Mouse (Mus musculus): Measurements from ENCODE around the gene Maml1. TPM values are rescaled to one million over a fixed set of nuclear protein-coding genes. Genes with fewer than 3 reads are reported as not detected.

Gene Maml1
- total RNA-seq, 2 experiments from 2014 or later, result 19.2 to 20.3 TPM

GRCm38 (mm10) chr11:50225611-50226378 lies 66.3 kb downstream of the Maml1 start:
- peak; percentile 63 to 67 for DNase-seq
- intact Hi-C loops (cut with DNase I), result no loop called here

DNA sequence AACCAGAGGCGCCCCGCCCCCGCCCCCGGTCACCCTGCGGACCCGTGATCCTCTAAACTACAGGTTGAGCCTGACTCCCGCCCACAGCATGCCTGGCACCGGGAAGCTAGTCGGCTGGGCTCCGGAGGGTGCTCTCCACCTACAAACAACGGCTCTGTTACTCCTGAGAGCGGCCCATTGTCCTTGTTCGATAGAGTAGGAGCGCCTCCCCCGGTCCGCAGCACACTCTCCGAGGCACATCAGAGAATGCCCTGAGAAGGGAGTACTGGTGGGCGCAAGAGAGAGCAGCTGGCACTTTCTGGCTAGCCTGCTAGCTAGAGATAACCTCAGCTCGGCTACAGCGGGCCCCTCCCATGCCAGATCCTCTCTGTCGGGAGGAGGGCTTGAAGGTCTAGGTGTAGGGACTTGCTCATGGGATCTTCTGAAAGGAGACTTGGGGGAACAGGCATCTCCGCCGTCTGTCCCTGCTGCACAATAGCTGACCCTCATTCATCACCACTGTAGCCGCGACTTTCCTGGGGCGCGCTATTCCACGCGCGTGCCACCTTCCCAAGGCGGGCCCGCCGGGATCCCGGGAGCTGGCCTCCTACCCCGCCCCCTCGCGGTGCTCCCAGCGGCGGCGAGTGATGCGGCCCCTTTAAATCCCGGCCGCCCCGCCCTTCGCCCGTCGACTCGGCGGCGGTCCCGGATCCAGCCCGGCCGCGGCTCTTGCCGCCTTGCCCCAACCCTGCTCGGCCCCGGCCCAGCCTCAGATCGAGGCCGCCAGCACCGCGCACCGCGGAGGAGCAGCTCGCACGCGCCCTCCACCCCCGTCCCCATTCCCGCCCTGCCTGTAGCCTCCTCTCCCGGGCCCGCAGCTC lies 67.2 kb downstream of the Maml1 start:
- intact Hi-C loops (cut with DNase I), result no loop called here
- peak; percentile 89 to 93 for DNase-seq

GRCm38 (mm10) chr11:50223783-50224662 lies 68.1 kb downstream of the Maml1 start:
- no peak for DNase-seq
- intact Hi-C loops (cut with DNase I), result no loop called here

DNA sequence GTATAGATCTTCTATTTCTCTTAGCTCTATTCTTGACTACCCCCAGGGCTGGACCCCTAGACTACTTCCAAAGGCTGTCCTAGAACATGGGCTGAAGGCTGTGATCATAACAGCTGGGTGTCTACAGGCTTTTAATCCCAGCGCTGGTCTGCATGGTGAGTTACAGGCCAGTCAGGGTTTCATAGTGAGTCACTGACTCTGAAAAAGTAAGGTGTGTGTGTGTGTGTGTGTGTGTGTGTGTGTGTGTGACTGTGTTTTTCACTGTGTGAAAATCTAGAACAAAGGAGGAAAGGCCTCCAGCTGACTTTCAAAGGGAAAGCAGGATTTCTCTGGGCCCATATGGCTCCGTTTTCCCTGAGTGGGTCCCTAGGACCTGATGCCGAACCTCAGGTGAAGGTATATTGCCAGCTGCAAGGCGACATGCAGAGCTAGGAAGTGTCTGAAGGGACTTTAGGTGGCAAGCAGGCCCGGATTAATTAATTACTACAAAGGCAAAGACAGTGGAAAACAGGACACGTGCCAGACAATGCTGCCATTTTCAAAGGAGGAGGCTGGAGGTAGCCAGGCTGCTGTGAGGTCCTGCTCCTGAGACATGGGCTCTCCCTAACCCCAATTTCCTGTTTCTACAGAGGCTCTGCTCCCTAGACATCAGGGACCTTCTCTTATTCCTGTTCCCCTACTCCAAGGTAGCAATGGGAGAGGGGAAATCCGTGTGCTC lies 69.4 kb downstream of the Maml1 start:
- intact Hi-C loops (cut with DNase I), result no loop called here

GRCm38 (mm10) chr11:50219833-50220232 lies 72.3 kb downstream of the Maml1 start:
- intact Hi-C loops (cut with DNase I), result no loop called here

More for the DNA sequence above, 69.4 kb downstream of the Maml1 start:
- no peak for DNase-seq

GRCm38 (mm10) chr11:50217811-50218210 lies 74.3 kb downstream of the Maml1 start:
- intact Hi-C loops (cut with DNase I), result no loop called here
- no peak for DNase-seq

More at GRCm38 (mm10) chr11:50219833-50220232, 72.3 kb downstream of the Maml1 start:
- DNase-seq, result no peak

DNA sequence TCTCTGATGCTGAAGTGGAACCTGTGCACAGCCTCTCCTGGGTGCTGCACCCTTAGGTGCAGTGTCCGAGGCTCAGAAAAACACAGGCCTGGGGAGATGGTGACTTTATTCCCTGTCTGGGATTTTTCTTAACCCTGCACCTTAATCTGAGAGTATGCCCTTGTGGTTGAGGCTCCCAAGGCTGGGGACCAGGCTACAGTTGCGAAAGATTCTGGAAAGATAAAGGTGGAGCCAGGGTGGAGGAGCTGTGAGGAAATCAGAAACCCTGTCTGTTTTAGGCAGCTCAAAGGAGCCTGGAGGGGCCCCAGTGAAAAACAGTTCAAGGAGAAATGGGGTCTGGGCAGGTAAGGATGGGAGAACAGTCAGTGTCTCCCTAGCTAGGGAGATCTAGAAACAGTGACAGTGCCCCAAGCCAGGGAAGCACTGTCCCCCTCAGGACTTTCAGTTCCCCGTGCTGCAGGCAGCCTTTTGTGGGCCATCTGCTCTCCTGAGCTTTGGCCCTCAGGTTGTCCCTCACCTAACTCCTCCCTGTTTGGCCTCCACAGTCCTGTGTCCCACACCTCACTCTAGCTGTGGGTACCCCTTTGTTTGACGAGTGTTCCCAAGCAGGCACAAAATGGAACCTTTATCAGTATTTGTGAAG lies 75.3 kb downstream of the Maml1 start:
- DNase-seq, result no peak
- intact Hi-C loops (cut with DNase I), result no loop called here

GRCm38 (mm10) chr11:50215633-50216032 lies 76.5 kb downstream of the Maml1 start:
- no peak for DNase-seq
- intact Hi-C loops (cut with DNase I), result no loop called here

DNA sequence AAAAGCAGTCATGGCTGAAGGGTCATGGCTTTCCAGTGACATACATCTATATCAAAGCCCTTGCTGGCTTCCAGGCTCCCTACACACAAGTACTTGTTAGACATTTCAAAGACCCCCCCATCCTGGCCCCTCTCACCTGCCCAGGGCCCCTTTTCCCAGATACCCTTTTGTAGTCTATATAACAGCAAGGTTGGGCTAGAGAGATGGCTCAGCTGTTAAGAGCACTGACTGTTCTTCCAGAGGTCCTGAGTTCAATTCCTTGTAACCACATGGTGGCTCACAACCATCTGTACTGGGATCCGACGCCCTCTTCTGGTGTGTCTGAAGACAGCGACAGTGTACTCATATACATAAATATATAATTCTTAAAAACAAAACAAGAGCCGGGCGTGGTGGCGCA lies 77.5 kb downstream of the Maml1 start:
- no peak for DNase-seq
- intact Hi-C loops (cut with DNase I), result no loop called here

GRCm38 (mm10) chr11:50212848-50213758 lies 79.0 kb downstream of the Maml1 start:
- peak; percentile 89 to 91 for DNase-seq
- intact Hi-C loops (cut with DNase I), result no loop called here

DNA sequence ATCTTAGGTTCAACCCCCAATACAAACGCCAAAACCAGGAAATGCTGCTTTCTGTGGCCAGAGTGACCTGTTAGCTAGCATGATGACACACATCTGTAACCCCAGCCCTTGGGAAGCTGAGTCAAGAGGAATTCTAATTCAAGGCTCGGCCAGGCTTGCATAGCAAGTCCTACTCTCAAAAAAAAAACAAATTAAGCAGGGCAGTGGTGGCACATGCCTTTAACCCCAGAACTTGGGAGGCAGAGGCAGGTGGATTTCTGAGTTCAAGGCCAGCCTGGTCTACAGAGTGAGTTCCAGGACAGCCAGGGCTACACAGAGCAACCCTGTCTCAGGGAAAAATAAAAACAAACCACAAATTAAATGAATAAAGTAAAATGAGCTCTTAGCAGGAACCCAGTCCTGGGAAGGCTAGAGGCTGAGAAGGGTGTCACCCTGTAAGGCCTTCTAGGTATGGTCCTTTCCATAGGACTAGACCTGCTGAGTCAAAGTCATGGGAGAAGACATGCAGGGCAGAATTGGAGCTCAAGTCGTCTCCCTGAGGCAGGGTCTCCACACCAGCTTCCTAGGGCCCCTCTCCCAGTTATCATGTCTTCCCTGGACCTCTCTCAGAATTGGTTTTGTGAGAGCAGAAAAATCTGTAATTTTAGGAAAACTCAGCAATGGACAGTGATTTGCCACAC lies 79.9 kb downstream of the Maml1 start:
- intact Hi-C loops (cut with DNase I), result no loop called here
- DNase-seq, result no peak

GRCm38 (mm10) chr11:50211322-50212059 lies 80.6 kb downstream of the Maml1 start:
- no peak for DNase-seq
- intact Hi-C loops (cut with DNase I), result no loop called here

- DNase-seq, result peak; percentile 89
- intact Hi-C loops (cut with DNase I), result no loop called here
These were observed 81.5 kb downstream of the Maml1 start, which contains the start of the genes Sqstm1 and Mgat4b for GRCm38 (mm10) chr11:50210505-50211151. Gene Sqstm1, minus strand, starts transcription at chr11:50210827. Gene Mgat4b, plus strand, starts transcription at chr11:50210890.

DNA sequence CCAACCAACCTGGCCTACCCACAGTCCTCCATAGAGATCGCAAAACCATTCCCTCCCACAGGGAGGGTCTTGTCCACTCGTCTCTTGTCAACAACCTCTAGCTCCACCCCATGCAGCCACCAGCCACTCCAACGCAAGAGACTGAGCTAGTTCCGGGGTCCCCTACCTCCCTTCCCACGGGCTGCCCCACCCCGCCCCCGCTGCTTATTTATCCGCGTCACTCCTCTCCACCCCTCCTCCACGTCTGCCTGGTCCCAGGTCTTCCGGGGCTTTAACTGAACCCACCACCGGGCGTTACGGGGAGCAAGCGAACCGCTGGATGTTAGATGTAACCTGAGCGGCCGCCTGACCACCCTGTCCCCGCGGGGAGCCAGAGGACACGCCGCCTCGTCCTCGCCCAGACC lies 82.0 kb downstream of the Maml1 start:
- intact Hi-C loops (cut with DNase I), result no loop called here
- DNase-seq, result peak; percentile 93

GRCm38 (mm10) chr11:50208039-50208438 lies 84.1 kb downstream of the Maml1 start:
- DNase-seq, result no peak
- intact Hi-C loops (cut with DNase I), result no loop called here

- DNase-seq, result no peak
- intact Hi-C loops (cut with DNase I), result no loop called here
These were observed 84.8 kb downstream of the Maml1 start for GRCm38 (mm10) chr11:50207344-50207743.

GRCm38 (mm10) chr11:50206037-50206436 lies 86.1 kb downstream of the Maml1 start:
- intact Hi-C loops (cut with DNase I), result no loop called here
- DNase-seq, result no peak
